Mouse (Mus musculus) megakaryocyte, embryonic 14.5 days (primary cell): ENCODE measurements at regions not wholly inside any gene's neighbourhood (a gene's known extent, or its start where the extent isn't known, plus 50 kb on each side); places are given as distances from the start of the nearest gene placed in this dataset.

ENCODE experiments used
- FLI1 ChIP-seq: IDR thresholded peaks from 2 replicates; pipeline ENCODE4 v1.6.1; 2012; ENCODE audit warnings: low read length, inconsistent platforms, mixed read lengths
- GATA1 ChIP-seq: IDR thresholded peaks from 3 replicates; pipeline ENCODE4 v1.6.1; 2012; ENCODE audit warnings: mixed read lengths, low read length, inconsistent platforms, borderline replicate concordance

DNA sequence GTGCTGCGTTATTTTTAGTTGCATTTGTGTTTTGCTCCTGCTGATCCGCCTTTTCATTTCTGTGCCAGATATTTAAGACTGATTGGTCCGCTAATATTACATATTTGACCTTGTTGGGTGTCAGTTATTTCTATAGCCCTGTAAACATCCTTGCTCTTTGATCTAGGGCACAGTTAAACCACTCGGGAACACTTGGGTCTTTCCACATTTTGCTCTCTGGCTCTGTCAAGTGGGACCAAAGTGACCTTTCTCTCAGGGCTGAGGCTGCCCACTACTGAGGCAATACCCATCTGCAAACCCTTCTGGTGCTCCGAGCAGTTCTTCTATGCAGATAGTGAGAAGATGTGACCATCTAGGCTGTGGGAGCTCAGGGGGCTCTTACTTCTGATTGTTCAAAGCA, 206.7 kb downstream of the Irs2 start:
- no peak for TF ChIP-seq GATA1
- no peak for TF ChIP-seq FLI1
